Comparison of ENCODE assay signal across 13 mouse cellular contexts in the genomic region with DNA sequence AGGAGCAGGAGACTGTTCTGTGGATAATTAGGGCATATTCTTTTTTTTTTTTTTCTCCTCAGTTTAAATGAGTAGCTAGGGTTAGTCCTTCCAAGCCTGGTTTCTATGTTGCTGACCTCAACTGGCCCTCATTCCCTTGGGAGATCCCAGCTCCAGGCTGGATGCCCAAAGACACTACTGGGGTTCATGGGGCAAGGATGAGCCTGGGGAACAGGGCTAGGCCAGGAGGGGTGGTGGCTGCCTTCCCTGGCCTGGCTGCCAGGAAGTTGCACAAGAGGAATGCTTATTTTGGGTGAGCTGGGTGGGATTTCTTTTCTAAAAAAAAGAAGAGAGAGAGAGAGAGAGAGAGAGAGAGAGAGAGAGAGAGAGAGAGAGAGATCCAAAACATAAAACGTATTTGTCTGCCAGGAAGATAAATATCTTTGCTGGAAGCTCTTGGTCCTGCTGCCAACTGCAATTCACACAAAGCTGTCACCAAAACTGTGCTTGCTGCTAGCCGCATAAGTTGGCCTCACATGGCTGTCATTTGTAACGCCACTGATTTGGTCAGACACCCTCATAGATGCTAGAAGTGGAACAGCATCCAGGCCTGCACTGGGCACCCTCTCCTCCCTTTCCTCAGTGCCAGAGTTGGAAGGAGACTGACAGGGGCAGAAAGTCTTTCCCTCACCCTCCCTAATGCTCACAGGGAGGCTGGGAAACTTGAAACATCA. TPM values are rescaled to one million over a fixed set of nuclear protein-coding genes. Genes with fewer than 3 reads are reported as not detected.
DNase-seq lines count a peak whose midpoint lies in the region; ATAC-seq and TF ChIP-seq lines count a peak whose summit lies in the region.
"Had no signal": no experiment of that assay in that cellular context is flagged by ENCODE, and none has a peak within 500 bp of the region (broad histone marks: within the 10 kb centered on the region; RNA-seq: fewer than 3 reads in every experiment).

No protein-coding gene starts in this region.

- ATAC-seq in embryonic facial prominence, embryonic 11.5 days (replicated peaks; ENCODE audit: insufficient number of reproducible peaks, low FRiP score, low TSS enrichment, low read depth), result no peak
- no peak for ATAC-seq in stomach, postnatal 0 days (ENCODE audit: low FRiP score, low TSS enrichment)
- ATAC-seq: liver, postnatal 0 days; midbrain, embryonic 16.5 days had no signal

- no peaks in the 10 kb centered on the region for H3K27me3 ChIP-seq in embryonic facial prominence, embryonic 11.5 days (ENCODE audit: control insufficient read depth, insufficient read depth, low read length)
- H3K27me3 ChIP-seq in stomach, postnatal 0 days (ENCODE audit: control insufficient read depth, insufficient read depth, low read length), result no peaks in the 10 kb centered on the region

- no peak overlapping the region for H3K4me2 ChIP-seq in embryonic facial prominence, embryonic 11.5 days (ENCODE audit: low read depth, low read length)
- no peak overlapping the region for H3K4me2 ChIP-seq in stomach, postnatal 0 days (replicated peaks; ENCODE audit: low read depth)

- TF ChIP-seq EP300 in stomach, postnatal 0 days (optimal IDR thresholded peaks at IDR 0.05), result no peak

- H3K27ac ChIP-seq in embryonic facial prominence, embryonic 11.5 days (replicated peaks; ENCODE audit: low read depth, low read length), result no peak overlapping the region
- H3K27ac ChIP-seq in stomach, postnatal 0 days (replicated peaks), result no peak overlapping the region

- 41% methylated on average over 3 of the region's 3 CpGs for WGBS in lung, adult 2 months
- WGBS in embryonic facial prominence, embryonic 11.5 days, result 62% methylated on average over 3 of the region's 3 CpGs
- WGBS in stomach, postnatal 0 days, result 31% methylated on average over 3 of the region's 3 CpGs

- no peaks in the 10 kb centered on the region for H3K4me1 ChIP-seq in lung, adult 2 months (ENCODE audit: control insufficient read depth, insufficient read depth, low read length)
- H3K4me1 ChIP-seq in embryonic facial prominence, embryonic 11.5 days (ENCODE audit: control insufficient read depth, insufficient read depth, low read length), result peaks cover 6% of the 10 kb centered on the region
- no peaks in the 10 kb centered on the region for H3K4me1 ChIP-seq in stomach, postnatal 0 days (replicated peaks; ENCODE audit: control insufficient read depth, insufficient read depth)

- H3K9me3 ChIP-seq in embryonic facial prominence, embryonic 11.5 days (replicated peaks; ENCODE audit: control insufficient read depth, low read length), result no peaks in the 10 kb centered on the region
- H3K9me3 ChIP-seq in stomach, postnatal 0 days (ENCODE audit: control insufficient read depth, low read length), result no peaks in the 10 kb centered on the region

- peaks cover 5% of the 10 kb centered on the region for H3K36me3 ChIP-seq in embryonic facial prominence, embryonic 11.5 days (replicated peaks; ENCODE audit: control insufficient read depth, insufficient read depth, low read depth, low read length)
- H3K36me3 ChIP-seq in stomach, postnatal 0 days (ENCODE audit: control insufficient read depth, insufficient read depth, low read length), result no peaks in the 10 kb centered on the region

- H3K4me3 ChIP-seq in lung, adult 2 months (replicated peaks; ENCODE audit: extremely low read depth, low read depth, low read length), result no peak overlapping the region
- no peak overlapping the region for H3K4me3 ChIP-seq in embryonic facial prominence, embryonic 11.5 days (ENCODE audit: low read depth, low read length)
- H3K4me3 ChIP-seq in stomach, postnatal 0 days (ENCODE audit: low read depth, low read length), result no peak overlapping the region

- no peak for TF ChIP-seq POLR2A in lung, adult 2 months (IDR thresholded peaks at IDR 0.05; ENCODE audit: borderline replicate concordance, extremely low read depth, low read depth, low read length)

- no peak for TF ChIP-seq CTCF in lung, adult 2 months (IDR thresholded peaks at IDR 0.05; ENCODE audit: insufficient read depth, low read length)
- TF ChIP-seq CTCF in stomach, postnatal 0 days (IDR thresholded peaks at IDR 0.05; ENCODE audit: low read depth), result no peak

- peak overlapping the region; percentile 25; the same call in 1 of the 2 replicates for H3K9ac ChIP-seq in embryonic facial prominence, embryonic 11.5 days (replicated peaks; ENCODE audit: low read length)
- no peak overlapping the region for H3K9ac ChIP-seq in stomach, postnatal 0 days (ENCODE audit: low read length)
- H3K9ac ChIP-seq: liver, postnatal 0 days had no signal

- peak; percentile 53 for DNase-seq in gastrocnemius, adult 18-20 months (ENCODE audit: low spot score)
- DNase-seq in gastrocnemius, postnatal 4 days (ENCODE audit: low spot score in 2 of 2), result no peak
- peak; percentile 36 to 44 for DNase-seq in lung, adult 18-20 months
- DNase-seq in lung, adult 2 months, result no peak
- DNase-seq in embryonic facial prominence, embryonic 11.5 days (ENCODE audit: low spot score), result no peak
- peak; percentile 29 for DNase-seq in lung, postnatal 25 days (ENCODE audit: low spot score)
- no peak for DNase-seq in embryo, embryonic 11 days
- DNase-seq in stomach, postnatal 0 days (ENCODE audit: low spot score), result no peak
- DNase-seq: cerebellum, adult 9-11 months; liver, postnatal 0 days; thymus, adult 18-20 months had no signal

RNA-seq across cellular contexts. Expression of a gene that starts 24.1 kb away (rescaled TPM):
- total RNA-seq in gastrocnemius, adult 18-20 months (2021), result under 1 TPM; 0.25 to 0.31 TPM
- under 1 TPM; 0.73 to 0.93 TPM for total RNA-seq in gastrocnemius, postnatal 4 days (2021)
- 0.24 and 0.47 TPM in 2 replicates for polyA plus RNA-seq in lung, adult 2 months (2012; rRNA removed)
- polyA plus RNA-seq in embryonic facial prominence, embryonic 11.5 days (2014; fragmentation: Nextera tagmentation; extraction: Ambion mirVana), result 16.7 and 17.3 TPM in 2 replicates
- 0.05 and 0.06 TPM in 2 replicates for polyA plus RNA-seq in stomach, postnatal 0 days (2015; fragmentation: Nextera tagmentation; extraction: Ambion mirVana)
- total RNA-seq: neutrophil, adult 5-6 weeks had no signal
- polyA plus RNA-seq: liver, postnatal 0 days had no signal

Comparison
In these comparisons a context has a peak if more than half of its experiments do, and no peak if none do; other contexts are left out.
1. DNase-seq: peak in gastrocnemius, adult 18-20 months (single experiment), lung, adult 18-20 months (2 of 2) and lung, postnatal 25 days (single experiment); none in gastrocnemius, postnatal 4 days (0 of 2), lung, adult 2 months (single experiment), embryonic facial prominence, embryonic 11.5 days (single experiment), embryo, embryonic 11 days (single experiment) and stomach, postnatal 0 days (single experiment).
2. RNA of a gene that starts 24.1 kb away (polyA plus RNA-seq): 16.7 to 17.3 TPM in embryonic facial prominence, embryonic 11.5 days; 0.24 to 0.47 TPM in lung, adult 2 months and 0.05 to 0.06 TPM in stomach, postnatal 0 days; every median in the first group is over 10 times any median in the second.